Comparison of ENCODE assay signal across 23 mouse cellular contexts in the genomic region with DNA sequence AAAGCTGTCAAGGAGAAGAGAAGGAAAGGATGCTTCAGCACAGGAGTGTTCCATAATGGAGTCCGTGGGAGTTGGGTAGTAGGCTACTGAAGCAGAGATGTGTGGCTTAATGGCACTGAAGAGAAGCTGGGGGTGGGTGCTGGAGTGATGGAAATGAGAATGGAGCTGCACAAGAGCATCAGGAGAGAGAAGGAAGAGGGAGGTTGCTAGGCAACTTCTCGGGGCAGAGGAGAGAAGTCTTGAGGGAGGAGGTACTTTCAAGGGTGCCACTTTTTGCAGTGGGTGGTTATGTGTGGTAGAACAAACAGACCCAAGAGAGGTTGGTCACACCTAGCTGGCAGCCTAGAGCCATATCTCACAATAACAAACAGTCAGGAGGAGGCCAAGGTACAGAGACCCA.
DNase-seq lines count a peak whose midpoint lies in the region; ATAC-seq and TF ChIP-seq lines count a peak whose summit lies in the region.
"Had no signal": no experiment of that assay in that cellular context is flagged by ENCODE, and none has a peak within 500 bp of the region (broad histone marks: within the 10 kb centered on the region; RNA-seq: fewer than 3 reads in every experiment).

No protein-coding gene starts in this region.

- DNase-seq in heart, postnatal 0 days (ENCODE audit: low spot score): no peak
- no peak for DNase-seq in heart, adult 8-10 months (ENCODE audit: low spot score)
- DNase-seq in lung, postnatal 36 days: peak; percentile 18
- DNase-seq in lung, postnatal 0 days (ENCODE audit: low spot score): no peak
- DNase-seq in left cerebral cortex, adult 2 months (ENCODE audit: extremely low spot score in 1 of 2, low spot score in 2 of 2): peak; percentile 53 to 71
- DNase-seq in right cerebral cortex, postnatal 14 days: peak; percentile 38
- no peak for DNase-seq in liver, postnatal 0 days
- DNase-seq: adrenal gland, adult 2 months; cerebellum, adult 11 months; cerebellum, postnatal 25 days; gastrocnemius, postnatal 10 days; heart, postnatal 36 days; kidney, adult 18-20 months; kidney, postnatal 36 days had no signal

- no peaks in the 10 kb centered on the region for H3K36me3 ChIP-seq in heart, postnatal 0 days (replicated peaks; ENCODE audit: control insufficient read depth, insufficient read depth, low read length)
- no peaks in the 10 kb centered on the region for H3K36me3 ChIP-seq in lung, postnatal 0 days (ENCODE audit: insufficient read depth, low read length)
- no peaks in the 10 kb centered on the region for H3K36me3 ChIP-seq in hindbrain, embryonic 16.5 days (ENCODE audit: control insufficient read depth, insufficient read depth, low read length)
- H3K36me3 ChIP-seq in liver, postnatal 0 days (replicated peaks; ENCODE audit: insufficient read depth, low read length): no peaks in the 10 kb centered on the region
- H3K36me3 ChIP-seq: forebrain, embryonic 15.5 days; heart, embryonic 12.5 days; limb, embryonic 13.5 days; midbrain, embryonic 12.5 days had no signal

- ATAC-seq in heart, postnatal 0 days (ENCODE audit: insufficient read depth, low read depth): no peak
- ATAC-seq in lung, postnatal 0 days: no peak
- no peak for ATAC-seq in hindbrain, embryonic 16.5 days
- no peak for ATAC-seq in liver, postnatal 0 days
- ATAC-seq: forebrain, embryonic 15.5 days had no signal

- no peak overlapping the region for H3K9ac ChIP-seq in heart, postnatal 0 days (replicated peaks; ENCODE audit: low read depth, low read length)
- no peak overlapping the region for H3K9ac ChIP-seq in lung, postnatal 0 days (replicated peaks; ENCODE audit: low read depth)
- no peak overlapping the region for H3K9ac ChIP-seq in hindbrain, embryonic 16.5 days (ENCODE audit: low read depth, low read length)
- H3K9ac ChIP-seq in liver, postnatal 0 days (replicated peaks): no peak overlapping the region
- H3K9ac ChIP-seq: forebrain, embryonic 15.5 days; heart, embryonic 12.5 days; limb, embryonic 13.5 days; liver, embryonic 14.5 days; midbrain, embryonic 12.5 days had no signal

- 78% methylated on average over 2 of the region's 2 CpGs for WGBS in heart, postnatal 0 days
- 65% methylated on average over 2 of the region's 2 CpGs for WGBS in lung, postnatal 0 days
- WGBS in hindbrain, embryonic 16.5 days: 74% methylated on average over 2 of the region's 2 CpGs
- 70% methylated on average over 2 of the region's 2 CpGs for WGBS in liver, postnatal 0 days (ENCODE audit: insufficient replicate concordance)

- H3K9me3 ChIP-seq in heart, postnatal 0 days (replicated peaks; ENCODE audit: control insufficient read depth, low read length): peaks cover 15% of the 10 kb centered on the region
- 0 out of 2 replicates have a peak, but pooled peaks cover 3% of the 10 kb centered on the region for H3K9me3 ChIP-seq in lung, postnatal 0 days (ENCODE audit: low read length)
- H3K9me3 ChIP-seq in hindbrain, embryonic 16.5 days (ENCODE audit: control insufficient read depth, low read length): no peaks in the 10 kb centered on the region; the same call in 1 of the 2 replicates
- H3K9me3 ChIP-seq in liver, postnatal 0 days (ENCODE audit: low read length): peaks cover 7% of the 10 kb centered on the region; the same call in 1 of the 2 replicates
- H3K9me3 ChIP-seq: forebrain, embryonic 15.5 days had no signal

- H3K27me3 ChIP-seq in heart, postnatal 0 days (ENCODE audit: control insufficient read depth, insufficient read depth, low read length): no peaks in the 10 kb centered on the region
- H3K27me3 ChIP-seq in lung, postnatal 0 days (replicated peaks; ENCODE audit: insufficient read depth, low read length): no peaks in the 10 kb centered on the region
- H3K27me3 ChIP-seq in hindbrain, embryonic 16.5 days (replicated peaks; ENCODE audit: control insufficient read depth, insufficient read depth, low read length): no peaks in the 10 kb centered on the region
- no peaks in the 10 kb centered on the region for H3K27me3 ChIP-seq in liver, postnatal 0 days (ENCODE audit: insufficient read depth, low read length)
- H3K27me3 ChIP-seq: CH12.LX; forebrain, embryonic 15.5 days; heart, embryonic 12.5 days; limb, embryonic 13.5 days; midbrain, embryonic 12.5 days had no signal

- TF ChIP-seq EP300 in heart, postnatal 0 days (IDR thresholded peaks at IDR 0.05; ENCODE audit: low read depth): no peak
- TF ChIP-seq EP300 in lung, postnatal 0 days (IDR thresholded peaks at IDR 0.05): no peak
- no peak for TF ChIP-seq EP300 in liver, postnatal 0 days (IDR thresholded peaks at IDR 0.05; ENCODE audit: low read depth)

- no peak overlapping the region for H3K4me2 ChIP-seq in heart, postnatal 0 days (ENCODE audit: low read depth, low read length)
- H3K4me2 ChIP-seq in lung, postnatal 0 days (replicated peaks; ENCODE audit: low read depth, low read length): no peak overlapping the region
- no peak overlapping the region for H3K4me2 ChIP-seq in hindbrain, embryonic 16.5 days (ENCODE audit: low read length)
- no peak overlapping the region for H3K4me2 ChIP-seq in liver, postnatal 0 days (ENCODE audit: low read depth, low read length)
- H3K4me2 ChIP-seq: forebrain, embryonic 15.5 days; heart, embryonic 12.5 days; limb, embryonic 13.5 days; midbrain, embryonic 12.5 days had no signal

- peak overlapping the region; percentile 53 for H3K27ac ChIP-seq in heart, postnatal 0 days (ENCODE audit: low read depth)
- no peak overlapping the region for H3K27ac ChIP-seq in lung, postnatal 0 days (ENCODE audit: low read length)
- H3K27ac ChIP-seq in left cerebral cortex, adult 2 months: peak overlapping the region; percentile 85
- no peak overlapping the region for H3K27ac ChIP-seq in hindbrain, embryonic 16.5 days (ENCODE audit: low read depth, low read length)
- no peak overlapping the region for H3K27ac ChIP-seq in liver, postnatal 0 days (ENCODE audit: low read depth)
- H3K27ac ChIP-seq: forebrain, embryonic 15.5 days; limb, embryonic 13.5 days; liver, embryonic 14.5 days; macrophage; midbrain, embryonic 12.5 days had no signal

- H3K4me3 ChIP-seq in heart, postnatal 0 days (ENCODE audit: low read depth, low read length): no peak overlapping the region
- no peak overlapping the region for H3K4me3 ChIP-seq in lung, postnatal 0 days (ENCODE audit: low read depth, low read length)
- no peak overlapping the region for H3K4me3 ChIP-seq in left cerebral cortex, adult 2 months
- H3K4me3 ChIP-seq in hindbrain, embryonic 16.5 days (ENCODE audit: low read length): no peak overlapping the region
- no peak overlapping the region for H3K4me3 ChIP-seq in liver, postnatal 0 days (ENCODE audit: low read depth, low read length)
- H3K4me3 ChIP-seq: erythroblast, embryonic 14.5 days; forebrain, embryonic 15.5 days; heart, embryonic 12.5 days; limb, embryonic 13.5 days; midbrain, embryonic 12.5 days had no signal

- H3K4me1 ChIP-seq in heart, postnatal 0 days (ENCODE audit: control insufficient read depth, insufficient read depth): no peaks in the 10 kb centered on the region; the same call in 1 of the 2 replicates
- H3K4me1 ChIP-seq in lung, postnatal 0 days (ENCODE audit: insufficient read depth, low read depth, low read length): no peaks in the 10 kb centered on the region
- H3K4me1 ChIP-seq in hindbrain, embryonic 16.5 days (ENCODE audit: control insufficient read depth, insufficient read depth, low read depth, low read length): no peaks in the 10 kb centered on the region
- no peaks in the 10 kb centered on the region for H3K4me1 ChIP-seq in liver, postnatal 0 days (ENCODE audit: insufficient read depth)
- H3K4me1 ChIP-seq: forebrain, embryonic 15.5 days; limb, embryonic 13.5 days; midbrain, embryonic 12.5 days had no signal

- no peak for TF ChIP-seq CTCF in heart, postnatal 0 days (IDR thresholded peaks at IDR 0.05; ENCODE audit: low read depth)
- no peak for TF ChIP-seq CTCF in lung, postnatal 0 days (IDR thresholded peaks at IDR 0.05)
- TF ChIP-seq CTCF in left cerebral cortex, adult 2 months (IDR thresholded peaks at IDR 0.05): no peak
- TF ChIP-seq CTCF in liver, postnatal 0 days (IDR thresholded peaks at IDR 0.05; ENCODE audit: low read depth): no peak

- intact Hi-C loops in left cerebral cortex, adult 2 months (cut with DNase I): loop anchor here (1.0 to 10.0 kb wide), 4 partner anchors 50 to 534 kb away; no protein-coding TSS in a partner anchor

Comparison
In these comparisons a context has a peak if more than half of its experiments do, and no peak if none do; other contexts are left out.
1. DNase-seq: peak in lung, postnatal 36 days (single experiment), left cerebral cortex, adult 2 months (2 of 2) and right cerebral cortex, postnatal 14 days (single experiment); none in heart, postnatal 0 days (single experiment), heart, adult 8-10 months (single experiment), lung, postnatal 0 days (single experiment) and liver, postnatal 0 days (single experiment).
2. H3K27ac ChIP-seq: peak in heart, postnatal 0 days (single experiment) and left cerebral cortex, adult 2 months (single experiment); none in lung, postnatal 0 days (single experiment), hindbrain, embryonic 16.5 days (single experiment) and liver, postnatal 0 days (single experiment).